Mouse (Mus musculus): ENCODE data around the gene Kctd3. TPM values are rescaled to one million over a fixed set of nuclear protein-coding genes. Genes with fewer than 3 reads are reported as not detected.

Kctd3 gene
- polyA plus RNA-seq, 1 experiment from 2014 or later = 22.2 TPM

DNA sequence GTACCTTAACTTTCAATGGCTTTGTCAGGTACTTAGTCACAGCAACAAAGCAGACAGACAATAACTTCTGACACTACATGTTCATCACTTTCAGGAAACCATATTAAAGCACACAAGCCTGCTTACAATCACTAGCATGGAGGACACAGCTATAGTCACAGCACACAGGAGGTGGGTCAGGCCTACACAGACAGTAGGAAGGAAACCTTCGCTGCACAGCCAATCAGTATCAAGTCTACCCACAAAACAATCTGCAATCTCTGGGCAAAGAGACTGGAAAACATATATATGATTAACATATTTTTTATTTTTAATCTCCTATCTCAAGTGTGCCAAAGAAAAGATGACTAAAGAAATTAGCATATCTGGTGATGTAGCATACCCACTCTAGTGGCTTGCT, 2.9 kb downstream of the Kctd3 start:
- Histone ChIP-seq H3K36me3 (ENCODE audit: insufficient read depth, low read length) (no peaks in the 10 kb centered on the region), H3K27ac (no peak overlapping the region), H3K27me3 (ENCODE audit: insufficient read depth, low read length) (no peaks in the 10 kb centered on the region), H3K4me1 (replicated peaks; ENCODE audit: insufficient read depth, low read length) (peaks cover 11% of the 10 kb centered on the region), H3K9me3 (replicated peaks; ENCODE audit: low read length) (no peaks in the 10 kb centered on the region), H3K4me3 (replicated peaks; ENCODE audit: low read depth, low read length) (no peak overlapping the region), H3K4me2 (ENCODE audit: low read length) (no peak overlapping the region), H3K9ac (ENCODE audit: low read depth, low read length) (no peak overlapping the region)
- 88% methylated on average over 1 of the region's 1 CpGs for WGBS
- ATAC-seq (replicated peaks; ENCODE audit: low FRiP score, low read depth) (no peak), DNase-seq (ENCODE audit: low spot score) (no peak)
- no peak for TF ChIP-seq CTCF (IDR thresholded peaks at IDR 0.05; ENCODE audit: low read depth)

DNA sequence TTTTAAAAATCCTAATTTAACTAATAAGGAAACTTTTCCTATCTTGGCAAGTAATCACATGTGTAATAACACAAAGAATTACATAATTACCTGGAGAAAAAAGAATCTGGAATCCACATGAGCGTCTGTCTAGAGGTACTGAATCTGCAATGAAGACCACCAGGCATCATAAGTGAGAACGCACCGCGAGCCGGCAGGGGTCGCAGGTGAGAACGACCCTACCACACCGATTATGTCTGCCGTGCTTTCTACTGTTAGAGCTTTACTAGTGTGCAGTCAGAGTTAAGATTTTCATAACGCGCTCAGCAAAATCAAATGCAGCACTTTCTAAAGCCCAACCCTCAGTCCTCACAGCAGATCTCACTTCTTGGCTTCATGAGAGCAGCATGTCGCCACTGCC, 5.8 kb downstream of the Kctd3 start:
- Histone ChIP-seq H3K27ac (no peak overlapping the region), H3K4me2 (ENCODE audit: low read length) (no peak overlapping the region), H3K4me1 (replicated peaks; ENCODE audit: insufficient read depth, low read length) (peaks cover 9% of the 10 kb centered on the region), H3K9me3 (replicated peaks; ENCODE audit: low read length) (no peaks in the 10 kb centered on the region), H3K9ac (ENCODE audit: low read depth, low read length) (no peak overlapping the region), H3K36me3 (ENCODE audit: insufficient read depth, low read length) (peaks cover 17% of the 10 kb centered on the region), H3K27me3 (ENCODE audit: insufficient read depth, low read length) (no peaks in the 10 kb centered on the region), H3K4me3 (replicated peaks; ENCODE audit: low read depth, low read length) (no peak overlapping the region)
- no peak for ATAC-seq (replicated peaks; ENCODE audit: low FRiP score, low read depth)
- no peak for TF ChIP-seq CTCF (IDR thresholded peaks at IDR 0.05; ENCODE audit: low read depth)
- no peak for DNase-seq (ENCODE audit: low spot score)
- WGBS = 87% methylated on average over 12 of the region's 12 CpGs

DNA sequence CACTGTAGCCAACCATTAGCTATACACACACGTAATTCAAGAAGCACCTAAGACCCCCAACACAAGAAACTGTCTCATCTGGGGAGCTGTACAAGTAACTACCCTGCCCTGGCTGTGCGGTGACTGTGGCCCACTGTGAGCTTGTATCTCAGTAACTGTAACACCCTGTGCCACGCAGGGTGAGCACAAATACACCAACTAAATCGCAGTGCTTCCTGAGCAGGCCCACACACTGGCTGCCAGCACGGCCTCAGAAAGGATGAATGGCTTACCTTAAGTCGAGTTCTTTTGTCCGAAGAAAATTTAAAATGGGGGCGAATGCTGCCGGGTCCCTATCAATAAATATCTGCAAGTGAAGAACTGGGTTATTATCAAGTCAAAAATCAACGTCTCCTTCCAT, 7.7 kb downstream of the Kctd3 start:
- Histone ChIP-seq H3K27ac (no peak overlapping the region), H3K36me3 (ENCODE audit: insufficient read depth, low read length) (peaks cover 35% of the 10 kb centered on the region), H3K27me3 (ENCODE audit: insufficient read depth, low read length) (no peaks in the 10 kb centered on the region), H3K4me2 (ENCODE audit: low read length) (no peak overlapping the region), H3K4me3 (replicated peaks; ENCODE audit: low read depth, low read length) (no peak overlapping the region), H3K9ac (ENCODE audit: low read depth, low read length) (no peak overlapping the region), H3K4me1 (replicated peaks; ENCODE audit: insufficient read depth, low read length) (no peaks in the 10 kb centered on the region), H3K9me3 (replicated peaks; ENCODE audit: low read length) (no peaks in the 10 kb centered on the region)
- ATAC-seq (replicated peaks; ENCODE audit: low FRiP score, low read depth) (no peak), DNase-seq (ENCODE audit: low spot score) (no peak)
- 69% methylated on average over 10 of the region's 10 CpGs for WGBS
- TF ChIP-seq CTCF (IDR thresholded peaks at IDR 0.05; ENCODE audit: low read depth) = no peak

DNA sequence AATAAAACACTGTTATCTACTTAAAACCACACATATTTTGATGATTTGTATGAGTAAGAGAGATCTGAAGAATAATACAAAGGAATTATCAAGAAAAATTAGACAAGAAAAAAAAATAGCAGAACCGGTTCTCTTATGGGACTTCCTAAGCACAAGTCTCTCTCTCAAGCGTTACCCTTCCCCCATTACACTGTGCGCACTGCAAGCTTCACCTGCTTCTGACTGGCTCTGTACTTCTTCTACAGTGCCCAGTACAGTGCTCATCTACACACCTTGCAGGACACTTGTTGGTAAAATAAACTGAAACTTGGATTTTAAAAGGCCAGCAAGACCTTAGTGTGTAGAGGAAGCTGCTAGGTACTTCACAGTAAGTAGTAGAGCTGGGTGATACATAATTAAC, 9.7 kb downstream of the Kctd3 start:
- no peak overlapping the region for H3K27ac ChIP-seq
- H3K4me2 ChIP-seq (ENCODE audit: low read length) = no peak overlapping the region
- no peaks in the 10 kb centered on the region for H3K4me1 ChIP-seq (replicated peaks; ENCODE audit: insufficient read depth, low read length)
- no peaks in the 10 kb centered on the region for H3K27me3 ChIP-seq (ENCODE audit: insufficient read depth, low read length)
- peaks cover 42% of the 10 kb centered on the region for H3K36me3 ChIP-seq (ENCODE audit: insufficient read depth, low read length)
- no peak overlapping the region for H3K9ac ChIP-seq (ENCODE audit: low read depth, low read length)
- ATAC-seq (replicated peaks; ENCODE audit: low FRiP score, low read depth) (no peak), DNase-seq (ENCODE audit: low spot score) (no peak)
- 91% methylated on average over 3 of the region's 3 CpGs for WGBS
- no peak for TF ChIP-seq CTCF (IDR thresholded peaks at IDR 0.05; ENCODE audit: low read depth)
- no peaks in the 10 kb centered on the region for H3K9me3 ChIP-seq (replicated peaks; ENCODE audit: low read length)
- H3K4me3 ChIP-seq (replicated peaks; ENCODE audit: low read depth, low read length) = no peak overlapping the region

DNA sequence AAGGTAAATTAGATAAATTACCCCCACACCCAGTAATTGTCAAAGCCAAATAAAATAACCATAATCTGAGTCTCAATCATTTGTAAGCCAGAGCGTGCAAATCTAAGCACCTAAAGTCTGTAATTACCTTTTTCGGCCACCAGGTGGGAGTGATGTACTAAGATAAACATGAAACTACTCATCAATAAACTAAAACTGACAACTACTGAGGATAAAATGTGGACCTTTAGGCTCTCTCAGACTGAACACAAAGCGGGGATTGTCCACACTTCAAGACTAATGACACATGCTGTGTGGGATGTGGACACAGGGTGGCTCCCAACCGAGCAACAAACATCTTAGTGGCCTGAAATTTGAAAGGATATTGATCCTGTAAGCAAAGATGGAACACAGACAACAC, 14.4 kb downstream of the Kctd3 start:
- peaks cover 58% of the 10 kb centered on the region for H3K36me3 ChIP-seq (ENCODE audit: insufficient read depth, low read length)
- no peak overlapping the region for H3K9ac ChIP-seq (ENCODE audit: low read depth, low read length)
- no peak overlapping the region for H3K4me2 ChIP-seq (ENCODE audit: low read length)
- ATAC-seq (replicated peaks; ENCODE audit: low FRiP score, low read depth) (peak; percentile 40; the same call in 1 of the 2 replicates), DNase-seq (ENCODE audit: low spot score) (peak; percentile 65)
- no peaks in the 10 kb centered on the region for H3K4me1 ChIP-seq (replicated peaks; ENCODE audit: insufficient read depth, low read length)
- no peak overlapping the region for H3K27ac ChIP-seq
- H3K27me3 ChIP-seq (ENCODE audit: insufficient read depth, low read length) = no peaks in the 10 kb centered on the region
- 37% methylated on average over 4 of the region's 4 CpGs for WGBS
- H3K9me3 ChIP-seq (replicated peaks; ENCODE audit: low read length) = no peaks in the 10 kb centered on the region
- H3K4me3 ChIP-seq (replicated peaks; ENCODE audit: low read depth, low read length) = no peak overlapping the region
- TF ChIP-seq CTCF (IDR thresholded peaks at IDR 0.05; ENCODE audit: low read depth) = peak; percentile 75

DNA sequence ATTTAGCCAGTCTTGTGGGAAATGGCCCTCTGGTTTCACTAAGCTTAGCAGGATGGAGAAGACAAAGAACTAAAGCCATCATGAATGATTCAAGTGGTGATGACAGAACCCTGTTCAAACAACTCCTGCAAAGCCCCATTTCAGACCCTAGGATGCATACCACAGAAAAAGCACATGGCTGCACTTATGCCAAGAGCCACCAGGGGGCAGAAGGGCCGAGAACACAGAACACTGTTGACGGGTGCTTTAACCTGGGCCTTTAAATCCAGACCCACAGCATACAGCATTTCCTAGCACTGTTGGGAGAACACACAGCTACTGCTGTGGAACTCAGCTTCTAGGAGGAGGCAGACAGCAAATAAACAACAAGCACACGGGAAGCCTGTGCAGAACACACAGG, 27.6 kb downstream of the Kctd3 start:
- Histone ChIP-seq H3K9ac (ENCODE audit: low read depth, low read length) (no peak overlapping the region), H3K4me1 (replicated peaks; ENCODE audit: insufficient read depth, low read length) (no peaks in the 10 kb centered on the region), H3K36me3 (ENCODE audit: insufficient read depth, low read length) (peaks cover 43% of the 10 kb centered on the region), H3K27ac (no peak overlapping the region), H3K4me2 (ENCODE audit: low read length) (no peak overlapping the region), H3K9me3 (replicated peaks; ENCODE audit: low read length) (no peaks in the 10 kb centered on the region), H3K27me3 (ENCODE audit: insufficient read depth, low read length) (no peaks in the 10 kb centered on the region), H3K4me3 (replicated peaks; ENCODE audit: low read depth, low read length) (no peak overlapping the region)
- ATAC-seq (replicated peaks; ENCODE audit: low FRiP score, low read depth) = 0 out of 2 replicates have a peak, but pooled peaks have one; percentile 5
- TF ChIP-seq CTCF (IDR thresholded peaks at IDR 0.05; ENCODE audit: low read depth) = peak; percentile 88
- DNase-seq (ENCODE audit: low spot score) = peak; percentile 72
- 30% methylated on average over 3 of the region's 3 CpGs for WGBS

DNA sequence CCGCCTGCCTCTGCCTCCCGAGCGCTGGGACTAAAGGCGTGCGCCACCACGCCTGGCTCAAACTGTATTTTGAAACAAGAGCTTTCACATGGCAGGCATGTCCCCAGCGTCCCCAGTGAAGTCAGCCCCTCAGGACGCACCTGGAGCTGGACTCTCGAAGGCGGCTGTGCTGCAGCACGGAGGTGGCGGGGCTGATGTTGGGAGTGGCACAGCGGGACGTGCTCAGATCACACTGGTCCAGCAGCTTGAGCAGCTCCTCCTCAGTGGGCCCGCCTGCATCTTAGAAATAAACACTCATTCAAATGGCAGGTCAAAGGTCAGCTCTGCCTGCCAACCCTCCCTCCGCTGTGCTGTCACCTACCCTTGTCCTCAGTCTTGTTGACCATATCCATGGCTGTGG, 33.7 kb downstream of the Kctd3 start:
- Histone ChIP-seq H3K4me1 (replicated peaks; ENCODE audit: insufficient read depth, low read length) (no peaks in the 10 kb centered on the region), H3K9ac (ENCODE audit: low read depth, low read length) (no peak overlapping the region), H3K4me2 (ENCODE audit: low read length) (no peak overlapping the region), H3K4me3 (replicated peaks; ENCODE audit: low read depth, low read length) (no peak overlapping the region), H3K9me3 (replicated peaks; ENCODE audit: low read length) (no peaks in the 10 kb centered on the region), H3K27ac (no peak overlapping the region), H3K27me3 (ENCODE audit: insufficient read depth, low read length) (no peaks in the 10 kb centered on the region), H3K36me3 (ENCODE audit: insufficient read depth, low read length) (peaks cover 55% of the 10 kb centered on the region)
- no peak for DNase-seq (ENCODE audit: low spot score)
- TF ChIP-seq CTCF (IDR thresholded peaks at IDR 0.05; ENCODE audit: low read depth) = no peak
- no peak for ATAC-seq (replicated peaks; ENCODE audit: low FRiP score, low read depth)
- WGBS = 95% methylated on average over 16 of the region's 16 CpGs

Data from kidney, postnatal 0 days (tissue).